Mouse (Mus musculus) MEL (cell line): ENCODE results near the gene Rnf182. TPM values are rescaled to one million over a fixed set of nuclear protein-coding genes. Genes with fewer than 3 reads are reported as not detected.

ENCODE experiments used
- DNase-seq: peaks from one replicate; pipeline ENCODE4 v3.0.0; 2011; ENCODE audit warnings: low read depth, low spot score
- H3K27ac ChIP-seq: 2 replicates; pipeline ENCODE4 v1.5.1; 2012; ENCODE audit warnings: low read depth, mild to moderate bottlenecking, control low read depth, low read length, moderate library complexity; ENCODE audit not compliant: control insufficient read depth
- H3K27me3 ChIP-seq, 2 experiments: fragments of 150-350 bp in 1 of 2; sonication (generic) in 1 of 2; 2 replicates each; pipeline ENCODE4 v1.6.1; 2012; ENCODE audit warnings: low read length in 2 of 2, mild to moderate bottlenecking in 2 of 2, improper control_type of control experiment in 1 of 2, moderate library complexity in 1 of 2; ENCODE audit not compliant: insufficient read depth in 2 of 2, control insufficient read depth in 1 of 2
- H3K36me3 ChIP-seq, 2 experiments: 2 replicates each; pipeline ENCODE4 v1.6.1; 2012 to 2014; ENCODE audit warnings: low read length in 2 of 2, improper control_type of control experiment in 1 of 2, inconsistent platforms in 1 of 2, mild to moderate bottlenecking in 1 of 2; ENCODE audit not compliant: insufficient read depth in 2 of 2, control insufficient read depth in 1 of 2
- H3K4me1 ChIP-seq, 2 experiments: fragments of 150-350 bp in 1 of 2; sonication (generic) in 1 of 2; 2 replicates each; pipeline ENCODE4 v1.6.1; 2012; ENCODE audit warnings: low read length in 2 of 2, improper control_type of control experiment in 1 of 2, mild to moderate bottlenecking in 1 of 2; ENCODE audit not compliant: insufficient read depth in 2 of 2, control insufficient read depth in 1 of 2
- H3K4me3 ChIP-seq, 2 experiments: fragments of 150-350 bp in 1 of 2; sonication (generic) in 1 of 2; 2 replicates each; pipeline ENCODE4 v1.5.1; 2012; ENCODE audit warnings: low read depth in 2 of 2, low read length in 2 of 2, mild to moderate bottlenecking in 2 of 2, moderate library complexity in 2 of 2, control low read depth in 1 of 2, improper control_type of control experiment in 1 of 2; ENCODE audit not compliant: control insufficient read depth in 1 of 2, insufficient read depth in 1 of 2
- H3K79me2 ChIP-seq: 2 replicates; pipeline ENCODE4 v1.6.1; 2012; ENCODE audit warnings: mild to moderate bottlenecking, low read length, moderate library complexity; ENCODE audit not compliant: control insufficient read depth, poor library complexity, insufficient read depth
- H3K9ac ChIP-seq: 2 replicates; pipeline ENCODE4 v1.6.1; 2012; ENCODE audit warnings: low read depth, mild to moderate bottlenecking, control low read depth, low read length, moderate library complexity; ENCODE audit not compliant: control insufficient read depth, poor library complexity, severe bottlenecking
- H3K9me3 ChIP-seq: fragments of 150-350 bp; sonication (generic); replicated peaks from 2 replicates; pipeline ENCODE4 v1.6.1; 2012; ENCODE audit warnings: mild to moderate bottlenecking, low read length, improper control_type of control experiment, moderate library complexity; ENCODE audit not compliant: insufficient read depth
- BHLHE40 ChIP-seq: IDR thresholded peaks from 2 replicates; pipeline ENCODE4 v1.6.1; 2012; ENCODE audit warnings: low read depth, mild to moderate bottlenecking, inconsistent platforms, low read length, improper control_type of control experiment, borderline replicate concordance
- ELF1 ChIP-seq: IDR thresholded peaks from 2 replicates; pipeline ENCODE4 v1.6.1; 2014; ENCODE audit warnings: low read depth, mild to moderate bottlenecking, inconsistent platforms, low read length, improper control_type of control experiment, moderate library complexity
- KAT2A ChIP-seq: conservative IDR thresholded peaks from 2 replicates; pipeline ENCODE4 v1.6.1; 2012; ENCODE audit warnings: low read depth, low read length, improper control_type of control experiment, inconsistent platforms
- MAFK ChIP-seq: IDR thresholded peaks from 2 replicates; pipeline ENCODE4 v1.6.1; 2011; ENCODE audit warnings: low read depth, mild to moderate bottlenecking, low read length, improper control_type of control experiment, borderline replicate concordance
- MAX ChIP-seq: IDR thresholded peaks from 2 replicates; pipeline ENCODE4 v1.6.1; 2011; ENCODE audit warnings: low read length, improper control_type of control experiment
- MXI1 ChIP-seq: IDR thresholded peaks from 2 replicates; pipeline ENCODE4 v1.6.1; 2011; ENCODE audit warnings: mild to moderate bottlenecking, low read depth, low read length, improper control_type of control experiment
- NELFE ChIP-seq: IDR thresholded peaks from 2 replicates; pipeline ENCODE4 v1.6.1; 2011; ENCODE audit warnings: low read depth, low read length, improper control_type of control experiment
- POLR2A ChIP-seq, 2 experiments: IDR thresholded peaks; 2 replicates each; pipeline ENCODE4 v1.6.1; 2011 to 2012; ENCODE audit warnings: low read length in 2 of 2, mild to moderate bottlenecking in 2 of 2, control low read depth in 1 of 2, improper control_type of control experiment in 1 of 2, low read depth in 1 of 2, moderate library complexity in 1 of 2; ENCODE audit not compliant: control insufficient read depth in 1 of 2, insufficient read depth in 1 of 2, poor library complexity in 1 of 2
- POLR2AphosphoS2 ChIP-seq: IDR thresholded peaks from 2 replicates; pipeline ENCODE4 v1.6.1; 2011; ENCODE audit warnings: low read length, improper control_type of control experiment
- RAD21 ChIP-seq: IDR thresholded peaks from 2 replicates; pipeline ENCODE4 v1.6.1; 2011; ENCODE audit warnings: mild to moderate bottlenecking, low read depth, low read length, improper control_type of control experiment
- RCOR1 ChIP-seq: IDR thresholded peaks from 2 replicates; pipeline ENCODE4 v1.6.1; 2012; ENCODE audit warnings: low read depth, mild to moderate bottlenecking, inconsistent platforms, low read length, improper control_type of control experiment
- SIN3A ChIP-seq: IDR thresholded peaks from 2 replicates; pipeline ENCODE4 v1.6.1; 2012; ENCODE audit warnings: low read length, improper control_type of control experiment, inconsistent platforms
- SMC3 ChIP-seq: IDR thresholded peaks from 2 replicates; pipeline ENCODE4 v1.6.1; 2011; ENCODE audit warnings: low read depth, low read length, improper control_type of control experiment
- TBP ChIP-seq: IDR thresholded peaks from 2 replicates; pipeline ENCODE4 v1.8.0; 2011; ENCODE audit warnings: low read depth, low read length, improper control_type of control experiment
- UBTF ChIP-seq: IDR thresholded peaks from 2 replicates; pipeline ENCODE4 v1.6.1; 2012; ENCODE audit warnings: low read depth, mild to moderate bottlenecking, inconsistent platforms, low read length, improper control_type of control experiment, moderate library complexity, borderline replicate concordance; ENCODE audit not compliant: insufficient read depth
- USF1 ChIP-seq: IDR thresholded peaks from 2 replicates; pipeline ENCODE4 v1.6.1; 2014; ENCODE audit warnings: low read depth, mild to moderate bottlenecking, inconsistent platforms, low read length, improper control_type of control experiment, moderate library complexity
- polyA plus RNA-seq, 2 experiments: library from polyadenylated mRNA; stranded (reverse) in 1 of 2; unstranded in 1 of 2; fragments of >175 nt in 1 of 2; fragments of >200 nt in 1 of 2; gene quantifications; 2 replicates each; pipeline versions ENCODE4 v1.2.1 to v1.2.4; 2012; ENCODE audit warnings: low replicate concordance in 2 of 2, low read depth in 1 of 2; ENCODE audit not compliant: insufficient read length in 2 of 2, insufficient read depth in 1 of 2, missing spikeins in 1 of 2
- total RNA-seq: library from RNA; depleted of rRNA; stranded (reverse); fragments of 300-350 nt; gene quantifications from 2 replicates; pipeline ENCODE4 v1.2.3, GENCODE M21; 2012

The Rnf182 gene
- total and polyA plus RNA-seq, 3 experiments = 0.04 TPM; not detected in 2

DNA sequence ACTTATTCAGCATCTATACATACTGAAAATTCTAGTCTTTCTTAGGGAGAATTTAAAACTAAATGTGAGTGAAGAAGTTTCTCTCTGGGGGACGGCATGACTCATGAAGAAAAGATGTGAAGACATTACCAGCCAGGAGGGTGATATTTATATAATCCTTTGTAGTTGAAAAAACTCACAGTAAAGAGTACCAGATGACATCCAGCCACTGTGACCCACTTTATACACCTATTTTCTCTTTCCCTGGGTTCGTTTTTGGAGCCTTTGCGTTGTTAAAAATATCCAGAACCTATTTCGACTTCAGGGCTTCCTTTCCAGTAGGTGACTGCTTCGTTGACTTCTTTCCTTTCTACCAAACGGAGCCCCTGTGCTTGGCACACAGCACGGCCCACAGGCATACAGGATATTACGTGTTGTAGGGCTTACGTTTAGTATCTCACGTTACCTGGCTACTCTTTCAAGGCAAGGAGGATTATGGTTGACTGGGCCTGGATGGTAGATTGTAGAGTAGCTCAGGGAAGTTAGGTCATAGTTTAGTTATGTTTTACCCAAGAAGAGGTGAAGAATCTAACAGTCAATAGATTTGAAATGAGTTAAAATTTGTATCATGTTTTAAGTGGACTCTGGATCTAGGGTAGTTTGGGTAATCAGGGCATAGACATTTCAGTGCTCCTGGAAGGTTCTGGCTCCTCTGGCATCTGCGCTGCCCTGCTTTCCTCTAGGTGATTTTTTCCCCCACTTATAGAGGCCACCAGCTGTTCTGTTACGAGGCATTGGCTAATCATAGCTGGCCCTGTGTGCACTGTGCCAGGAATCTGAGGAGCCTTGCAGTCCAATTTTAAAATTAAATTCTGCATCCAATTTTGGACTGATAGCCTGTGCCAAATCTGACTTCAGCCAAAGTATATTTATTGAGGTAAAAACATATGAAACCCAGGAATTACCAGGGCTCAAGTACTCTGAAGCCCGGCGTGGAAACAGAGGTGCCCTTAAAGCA is 27.4 kb upstream of the Rnf182 start:
- Histone ChIP-seq H3K4me1 (no peaks in the 10 kb centered on the region), H3K27me3 (peaks cover 0 to 3% of the 10 kb centered on the region in 2 experiments; a peak in 2 of 4 replicates), H3K9ac (no peak overlapping the region), H3K27ac (no peak overlapping the region), H3K4me3 (no peak overlapping the region), H3K9me3 (no peaks in the 10 kb centered on the region), H3K36me3 (no peaks in the 10 kb centered on the region), H3K79me2 (no peaks in the 10 kb centered on the region)
- no peak for DNase-seq
- no peak for TF ChIP-seq POLR2AphosphoS2
- no peak for TF ChIP-seq USF1
- no peak for TF ChIP-seq KAT2A
- no peak for TF ChIP-seq TBP
- no peak for TF ChIP-seq ELF1
- TF ChIP-seq POLR2A (IDR thresholded peaks at IDR 0.05; ENCODE audit: control insufficient read depth in 1 of 2, insufficient read depth in 1 of 2, low read depth in 1 of 2, low read length in 2 of 2, poor library complexity in 1 of 2) = no peak
- TF ChIP-seq MAX = no peak
- no peak for TF ChIP-seq RAD21
- no peak for TF ChIP-seq MXI1
- no peak for TF ChIP-seq SMC3
- TF ChIP-seq BHLHE40 = no peak

DNA sequence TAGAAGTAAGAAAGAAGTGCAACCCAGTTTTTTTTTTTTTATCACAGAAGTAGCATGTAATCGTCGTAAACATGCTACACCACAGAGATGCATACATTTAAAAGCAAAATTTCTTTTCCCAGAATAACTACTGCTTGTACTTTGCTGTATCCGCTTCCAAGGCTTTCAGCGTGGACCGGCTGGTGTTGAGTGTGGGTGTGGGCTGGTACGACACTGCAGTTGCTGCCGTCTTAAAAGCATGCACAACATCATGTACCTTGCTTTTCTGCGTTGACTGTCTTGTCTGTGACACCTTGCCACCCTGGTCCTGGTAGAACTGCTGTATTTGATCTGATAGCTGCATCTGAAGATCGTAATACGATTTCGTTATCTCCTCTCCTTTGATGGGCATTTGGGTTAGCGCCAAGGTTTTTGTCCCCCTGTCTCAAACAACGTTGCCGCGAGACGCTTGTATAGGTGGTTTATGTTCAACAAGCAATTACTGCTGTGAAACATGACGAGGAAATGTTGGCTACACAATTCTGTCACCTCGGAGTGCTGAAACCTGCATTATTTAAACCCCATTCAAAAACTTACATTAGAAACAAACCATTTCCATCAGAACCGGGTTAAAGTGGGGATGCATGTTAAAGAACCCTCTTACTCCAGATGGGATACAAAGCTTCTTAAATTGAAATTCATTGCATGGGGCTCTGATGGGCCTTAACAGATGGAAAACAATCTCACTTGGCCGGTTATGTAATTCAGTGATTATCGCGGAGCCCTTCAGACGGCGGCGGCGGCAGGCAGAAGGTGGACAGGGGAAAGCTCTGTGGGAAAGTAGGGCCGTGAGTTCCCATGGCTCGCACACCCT is 23.5 kb upstream of the Rnf182 start:
- no peak for TF ChIP-seq MAFK
- no peak for TF ChIP-seq RCOR1
- no peak for TF ChIP-seq NELFE
- no peak for TF ChIP-seq UBTF
- no peak for TF ChIP-seq SIN3A
- TF ChIP-seq USF1 = no peak
- no peak for TF ChIP-seq TBP
- TF ChIP-seq, all 39 proteins: peak for 0
- H3K9me3 ChIP-seq = no peaks in the 10 kb centered on the region
- no peak overlapping the region for H3K4me3 ChIP-seq

More for the DNA sequence above, 23.5 kb upstream of the Rnf182 start:
- DNase-seq = no peak
- H3K27me3 ChIP-seq = peaks cover 0 to 3% of the 10 kb centered on the region in 2 experiments; a peak in 1 of 4 replicates
- H3K36me3 ChIP-seq = no peaks in the 10 kb centered on the region
- no peaks in the 10 kb centered on the region for H3K4me1 ChIP-seq
- H3K9ac ChIP-seq = no peak overlapping the region
- no peak overlapping the region for H3K27ac ChIP-seq
- H3K79me2 ChIP-seq = no peaks in the 10 kb centered on the region
